Mouse (Mus musculus): Measurements from ENCODE around the gene Gm42688. TPM values are rescaled to one million over a fixed set of nuclear protein-coding genes. Genes with fewer than 3 reads are reported as not detected.
A peak's percentile ranks its signal among the peaks of the same experiment; 100 is the strongest.

Gene Gm42688
- total and polyA plus RNA-seq, 2 experiments from 2014 or later = 2.9 to 7.0 TPM

- 76% methylated on average over 9 of the region's 9 CpGs for WGBS
- H3K27ac ChIP-seq (ENCODE audit: low read depth, low read length) = no peak overlapping the region
- no peak overlapping the region for H3K9ac ChIP-seq
- no peak for TF ChIP-seq CTCF (IDR thresholded peaks at IDR 0.05; ENCODE audit: low read depth)
- no peaks in the 10 kb centered on the region for H3K4me1 ChIP-seq (ENCODE audit: insufficient read depth)
- no peaks in the 10 kb centered on the region for H3K9me3 ChIP-seq (ENCODE audit: low read length)
- ATAC-seq (no peak), DNase-seq (no peak)
- H3K4me3 ChIP-seq (ENCODE audit: low read depth, low read length) = no peak overlapping the region
- no peak overlapping the region for H3K4me2 ChIP-seq (ENCODE audit: low read depth)
- no peaks in the 10 kb centered on the region for H3K36me3 ChIP-seq (ENCODE audit: insufficient read depth)
- peaks cover 4% of the 10 kb centered on the region for H3K27me3 ChIP-seq (ENCODE audit: insufficient read depth, low read length)
These were observed 44.4 kb downstream of the Gm42688 start for GRCm38 (mm10) chr6:83145805-83146204.

- no peak for TF ChIP-seq CTCF (IDR thresholded peaks at IDR 0.05; ENCODE audit: low read depth)
- Histone ChIP-seq H3K9me3 (ENCODE audit: low read length) (no peaks in the 10 kb centered on the region), H3K27me3 (ENCODE audit: insufficient read depth, low read length) (no peaks in the 10 kb centered on the region), H3K4me3 (ENCODE audit: low read depth, low read length) (no peak overlapping the region), H3K27ac (ENCODE audit: low read depth, low read length) (no peak overlapping the region), H3K9ac (no peak overlapping the region), H3K4me2 (ENCODE audit: low read depth) (no peak overlapping the region), H3K36me3 (ENCODE audit: insufficient read depth) (0 out of 2 replicates have a peak, but pooled peaks cover 2% of the 10 kb centered on the region), H3K4me1 (ENCODE audit: insufficient read depth) (no peaks in the 10 kb centered on the region)
- DNase-seq (no peak), ATAC-seq (no peak)
- WGBS = 54% methylated on average over 7 of the region's 7 CpGs
These were observed 45.9 kb downstream of the Gm42688 start for GRCm38 (mm10) chr6:83147280-83147679.

GRCm38 (mm10) chr6:83151721-83152120 lies 50.3 kb downstream of the Gm42688 start:
- 31% methylated on average over 8 of the region's 8 CpGs for WGBS
- DNase-seq (no peak), ATAC-seq (no peak)
- Histone ChIP-seq H3K27me3 (ENCODE audit: insufficient read depth, low read length) (no peaks in the 10 kb centered on the region), H3K9ac (no peak overlapping the region), H3K4me3 (ENCODE audit: low read depth, low read length) (no peak overlapping the region), H3K4me1 (ENCODE audit: insufficient read depth) (0 out of 2 replicates have a peak, but pooled peaks cover 8% of the 10 kb centered on the region), H3K4me2 (ENCODE audit: low read depth) (no peak overlapping the region), H3K36me3 (ENCODE audit: insufficient read depth) (0 out of 2 replicates have a peak, but pooled peaks cover 12% of the 10 kb centered on the region), H3K27ac (ENCODE audit: low read depth, low read length) (no peak overlapping the region), H3K9me3 (ENCODE audit: low read length) (no peaks in the 10 kb centered on the region)
- no peak for TF ChIP-seq CTCF (IDR thresholded peaks at IDR 0.05; ENCODE audit: low read depth)

- TF ChIP-seq CTCF (IDR thresholded peaks at IDR 0.05; ENCODE audit: low read depth) = no peak
- no peaks in the 10 kb centered on the region for H3K9me3 ChIP-seq (ENCODE audit: low read length)
- H3K27ac ChIP-seq (ENCODE audit: low read depth, low read length) = no peak overlapping the region
- H3K27me3 ChIP-seq (ENCODE audit: insufficient read depth, low read length) = no peaks in the 10 kb centered on the region
- H3K4me2 ChIP-seq (ENCODE audit: low read depth) = no peak overlapping the region
- 0 out of 2 replicates have a peak, but pooled peaks cover 8% of the 10 kb centered on the region for H3K4me1 ChIP-seq (ENCODE audit: insufficient read depth)
- 0 out of 2 replicates have a peak, but pooled peaks cover 12% of the 10 kb centered on the region for H3K36me3 ChIP-seq (ENCODE audit: insufficient read depth)
- H3K9ac ChIP-seq = no peak overlapping the region
- DNase-seq (no peak), ATAC-seq (no peak)
- WGBS = 87% methylated on average over 12 of the region's 12 CpGs
- no peak overlapping the region for H3K4me3 ChIP-seq (ENCODE audit: low read depth, low read length)
These were observed 51.6 kb downstream of the Gm42688 start for GRCm38 (mm10) chr6:83153038-83153437.

GRCm38 (mm10) chr6:83153485-83153884 lies 52.1 kb downstream of the Gm42688 start:
- no peak for TF ChIP-seq CTCF (IDR thresholded peaks at IDR 0.05; ENCODE audit: low read depth)
- 80% methylated on average over 5 of the region's 5 CpGs for WGBS
- Histone ChIP-seq H3K4me1 (ENCODE audit: insufficient read depth) (0 out of 2 replicates have a peak, but pooled peaks cover 8% of the 10 kb centered on the region), H3K9me3 (ENCODE audit: low read length) (no peaks in the 10 kb centered on the region), H3K4me3 (ENCODE audit: low read depth, low read length) (no peak overlapping the region), H3K9ac (no peak overlapping the region), H3K36me3 (ENCODE audit: insufficient read depth) (0 out of 2 replicates have a peak, but pooled peaks cover 12% of the 10 kb centered on the region), H3K27me3 (ENCODE audit: insufficient read depth, low read length) (no peaks in the 10 kb centered on the region), H3K27ac (ENCODE audit: low read depth, low read length) (no peak overlapping the region), H3K4me2 (ENCODE audit: low read depth) (no peak overlapping the region)
- DNase-seq (no peak), ATAC-seq (no peak)

GRCm38 (mm10) chr6:83155552-83156238 lies 54.3 kb downstream of the Gm42688 start:
- peak overlapping the region; percentile 57 for H3K9ac ChIP-seq
- no peak for DNase-seq
- H3K27me3 ChIP-seq (ENCODE audit: insufficient read depth, low read length) = peaks cover 2% of the 10 kb centered on the region; the same call in 1 of the 2 replicates
- H3K4me3 ChIP-seq (ENCODE audit: low read depth, low read length) = peak overlapping the region; percentile 58
- H3K27ac ChIP-seq (ENCODE audit: low read depth, low read length) = 0 out of 2 replicates have a peak overlapping the region, but pooled peaks have one; percentile 58
- H3K36me3 ChIP-seq (ENCODE audit: insufficient read depth) = 0 out of 2 replicates have a peak, but pooled peaks cover 12% of the 10 kb centered on the region
- 0 out of 2 replicates have a peak, but pooled peaks cover 8% of the 10 kb centered on the region for H3K4me1 ChIP-seq (ENCODE audit: insufficient read depth)
- TF ChIP-seq CTCF (IDR thresholded peaks at IDR 0.05; ENCODE audit: low read depth) = no peak
- H3K9me3 ChIP-seq (ENCODE audit: low read length) = no peaks in the 10 kb centered on the region
- H3K4me2 ChIP-seq (ENCODE audit: low read depth) = peak overlapping the region; percentile 78
- 8% methylated on average over 23 of the region's 23 CpGs for WGBS
- ATAC-seq = peak; percentile 51

- ATAC-seq = peak; percentile 98
- Histone ChIP-seq H3K36me3 (ENCODE audit: insufficient read depth) (0 out of 2 replicates have a peak, but pooled peaks cover 12% of the 10 kb centered on the region), H3K4me2 (ENCODE audit: low read depth) (peak within 1 kb of the TSS; percentile 78), H3K27me3 (ENCODE audit: insufficient read depth, low read length) (peaks cover 8% of the 10 kb centered on the region; the same call in 1 of the 2 replicates), H3K9me3 (ENCODE audit: low read length) (no peaks in the 10 kb centered on the region), H3K27ac (ENCODE audit: low read depth, low read length) (0 out of 2 replicates have a peak within 1 kb of the TSS, but pooled peaks have one; percentile 58), H3K4me3 (ENCODE audit: low read depth, low read length) (peak within 1 kb of the TSS; percentile 58), H3K4me1 (ENCODE audit: insufficient read depth) (0 out of 2 replicates have a peak, but pooled peaks cover 8% of the 10 kb centered on the region), H3K9ac (peak within 1 kb of the TSS; percentile 57)
- peak; percentile 90 for DNase-seq
- WGBS = 1% methylated on average over 32 of the region's 32 CpGs
- no peak for TF ChIP-seq CTCF (IDR thresholded peaks at IDR 0.05; ENCODE audit: low read depth)
These were observed 54.9 kb downstream of the Gm42688 start, which contains the start of the genes Wdr54 and 1700003E16Rik for GRCm38 (mm10) chr6:83156259-83156684. TSS of gene Wdr54 (minus strand) at chr6:83156397. TSS of gene 1700003E16Rik (plus strand) at chr6:83156404.

Data from forebrain, postnatal 0 days (tissue).